Mouse (Mus musculus) heart, adult 2 months (tissue): ENCODE results near the gene Vamp3.

ENCODE experiments used
- CTCF ChIP-seq: fragments of 200-600 bp; IDR thresholded peaks from 2 replicates; pipeline ENCODE4 v1.8.1; 2022; ENCODE audit warnings: antibody characterized with exemption, mild to moderate bottlenecking, moderate library complexity
- EP300 ChIP-seq: fragments of 200-500 bp; IDR thresholded peaks from 2 replicates; pipeline ENCODE4 v1.6.1; 2011; ENCODE audit warnings: low read depth, low read length, control low read depth; ENCODE audit not compliant: insufficient read depth
- POLR2A ChIP-seq: fragments of 200-500 bp; IDR thresholded peaks from 2 replicates; pipeline ENCODE4 v1.6.1; 2011; ENCODE audit warnings: mild to moderate bottlenecking, low read depth, low read length, control low read depth; ENCODE audit not compliant: insufficient read depth

DNA sequence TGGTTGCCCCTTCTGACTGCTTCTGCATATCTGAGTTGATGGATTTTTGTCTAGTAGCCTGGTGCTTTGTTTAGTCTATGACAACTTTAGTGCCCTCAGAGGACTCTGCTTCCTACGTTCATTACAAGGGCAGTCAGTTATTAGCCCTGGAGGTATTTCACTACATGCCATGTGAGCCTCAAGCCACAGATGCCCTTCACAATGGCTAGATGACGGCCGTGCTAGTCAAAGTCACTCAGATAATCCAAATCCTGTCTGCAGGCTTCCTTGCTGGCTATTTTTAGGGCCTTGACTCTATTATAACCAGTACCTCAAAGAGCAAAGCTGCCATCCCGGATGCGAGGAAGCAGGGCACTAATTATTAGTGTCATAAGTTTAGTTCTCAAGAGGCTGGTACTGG is 25.3 kb upstream of the Vamp3 start:
- no peak for TF ChIP-seq POLR2A
- peak; percentile 91 for TF ChIP-seq EP300
- no peak for TF ChIP-seq CTCF
